Comparison of ENCODE assay signal across 9 mouse cellular contexts in the genomic region with DNA sequence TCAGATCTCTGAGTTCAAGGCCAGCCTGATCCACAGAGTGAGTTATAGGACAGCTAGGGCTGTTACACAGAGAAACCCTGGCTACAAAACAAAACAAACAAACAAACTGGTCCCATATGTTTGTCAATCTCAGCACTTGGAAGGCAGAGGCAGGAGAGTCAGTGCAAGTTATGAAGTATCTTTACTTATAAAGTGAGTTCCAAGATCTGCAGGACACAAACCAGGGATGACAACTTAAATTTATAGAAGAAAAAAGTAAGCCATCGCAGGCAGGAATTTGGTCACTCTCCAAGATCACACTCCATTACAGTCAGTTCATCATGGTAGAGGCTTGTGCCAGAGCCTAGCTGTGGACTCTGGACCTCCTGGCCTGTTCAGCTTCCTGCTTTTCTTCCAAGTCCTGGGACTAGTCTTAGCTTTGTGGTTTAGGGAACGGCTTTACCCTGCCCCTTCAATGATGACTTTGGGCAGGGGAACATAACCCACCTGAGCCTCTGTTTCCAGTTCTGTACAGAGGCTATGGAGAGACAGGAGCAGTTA. TPM values are rescaled to one million over a fixed set of nuclear protein-coding genes. Genes with fewer than 3 reads are reported as not detected.
DNase-seq lines count a peak whose midpoint lies in the region; ATAC-seq and TF ChIP-seq lines count a peak whose summit lies in the region.
"Had no signal": no experiment of that assay in that cellular context is flagged by ENCODE, and none has a peak within 500 bp of the region (broad histone marks: within the 10 kb centered on the region; RNA-seq: fewer than 3 reads in every experiment).

No protein-coding gene starts in this region.

- H3K9me3 ChIP-seq in heart, embryonic 12.5 days (replicated peaks): no peaks in the 10 kb centered on the region
- no peaks in the 10 kb centered on the region for H3K9me3 ChIP-seq in stomach, embryonic 16.5 days (replicated peaks; ENCODE audit: control insufficient read depth, low read length)
- no peaks in the 10 kb centered on the region for H3K9me3 ChIP-seq in stomach, postnatal 0 days (ENCODE audit: control insufficient read depth, low read length)
- no peaks in the 10 kb centered on the region for H3K9me3 ChIP-seq in limb, embryonic 12.5 days

- H3K27ac ChIP-seq in heart, embryonic 12.5 days (ENCODE audit: poor library complexity, severe bottlenecking): no peak overlapping the region
- H3K27ac ChIP-seq in stomach, embryonic 16.5 days (ENCODE audit: low read length): no peak overlapping the region
- no peak overlapping the region for H3K27ac ChIP-seq in stomach, postnatal 0 days (replicated peaks)
- H3K27ac ChIP-seq in limb, embryonic 12.5 days: no peak overlapping the region

- H3K4me2 ChIP-seq in heart, embryonic 12.5 days: peak overlapping the region; percentile 80; the same call in 1 of the 2 replicates
- no peak overlapping the region for H3K4me2 ChIP-seq in stomach, embryonic 16.5 days (ENCODE audit: low read depth, low read length)
- H3K4me2 ChIP-seq in stomach, postnatal 0 days (replicated peaks; ENCODE audit: low read depth): no peak overlapping the region; the same call in 1 of the 2 replicates
- H3K4me2 ChIP-seq in limb, embryonic 12.5 days: peak overlapping the region; percentile 0; the same call in 1 of the 2 replicates

- no peak overlapping the region; the same call in 1 of the 2 replicates for H3K9ac ChIP-seq in heart, embryonic 12.5 days
- peak overlapping the region; percentile 28; the same call in 1 of the 2 replicates for H3K9ac ChIP-seq in stomach, embryonic 16.5 days (ENCODE audit: low read length)
- no peak overlapping the region for H3K9ac ChIP-seq in stomach, postnatal 0 days (ENCODE audit: low read length)
- 0 out of 2 replicates have a peak overlapping the region, but pooled peaks have one; percentile 5 for H3K9ac ChIP-seq in limb, embryonic 12.5 days (replicated peaks)

- ATAC-seq in heart, embryonic 12.5 days (ENCODE audit: insufficient number of reproducible peaks, low FRiP score): no peak
- ATAC-seq in stomach, embryonic 16.5 days (ENCODE audit: insufficient read depth, low FRiP score): no peak
- ATAC-seq in stomach, postnatal 0 days (ENCODE audit: low FRiP score, low TSS enrichment): no peak
- no peak for ATAC-seq in limb, embryonic 12.5 days (ENCODE audit: insufficient number of reproducible peaks, insufficient read depth, low FRiP score, low TSS enrichment, low read depth)

- TF ChIP-seq EP300 in stomach, postnatal 0 days (optimal IDR thresholded peaks at IDR 0.05): no peak

- WGBS in heart, embryonic 12.5 days: 92% methylated on average over 2 of the region's 2 CpGs
- WGBS in stomach, embryonic 16.5 days: 91% methylated on average over 2 of the region's 2 CpGs
- 75% methylated on average over 2 of the region's 2 CpGs for WGBS in stomach, postnatal 0 days
- 93% methylated on average over 2 of the region's 2 CpGs for WGBS in limb, embryonic 12.5 days

- intact Hi-C loops in heart, postnatal 36 days (cut with DNase I): no loop called here

- no peak for DNase-seq in heart, postnatal 36 days
- no peak for DNase-seq in stomach, postnatal 0 days (ENCODE audit: low spot score)
- DNase-seq in left cerebral cortex, adult 18-20 months (ENCODE audit: low spot score in 2 of 2): no peak
- DNase-seq in Muller cell, postnatal 12 days (ENCODE audit: inconsistent ontology term): no peak
- DNase-seq in gastrocnemius, adult 8-10 months (ENCODE audit: low spot score in 2 of 2): no peak
- DNase-seq: cerebellum, postnatal 14 days had no signal

- H3K4me1 ChIP-seq in heart, embryonic 12.5 days (replicated peaks): peaks cover 31% of the 10 kb centered on the region
- H3K4me1 ChIP-seq in stomach, embryonic 16.5 days (ENCODE audit: control insufficient read depth, insufficient read depth, low read length): peaks cover 12% of the 10 kb centered on the region
- peaks cover 6% of the 10 kb centered on the region for H3K4me1 ChIP-seq in stomach, postnatal 0 days (replicated peaks; ENCODE audit: control insufficient read depth, insufficient read depth)
- peaks cover 15% of the 10 kb centered on the region for H3K4me1 ChIP-seq in limb, embryonic 12.5 days (replicated peaks)

- H3K4me3 ChIP-seq in heart, embryonic 12.5 days: peak overlapping the region; percentile 63; the same call in 1 of the 2 replicates
- no peak overlapping the region for H3K4me3 ChIP-seq in stomach, embryonic 16.5 days (replicated peaks; ENCODE audit: low read length)
- H3K4me3 ChIP-seq in stomach, postnatal 0 days (ENCODE audit: low read depth, low read length): no peak overlapping the region
- no peak overlapping the region for H3K4me3 ChIP-seq in limb, embryonic 12.5 days (replicated peaks)

- H3K36me3 ChIP-seq in heart, embryonic 12.5 days: peaks cover 27% of the 10 kb centered on the region
- H3K36me3 ChIP-seq in stomach, embryonic 16.5 days (ENCODE audit: control insufficient read depth, insufficient read depth, low read length): no peaks in the 10 kb centered on the region
- peaks cover under 1% of the 10 kb centered on the region; the same call in 1 of the 2 replicates for H3K36me3 ChIP-seq in stomach, postnatal 0 days (ENCODE audit: control insufficient read depth, insufficient read depth, low read length)
- peaks cover 34% of the 10 kb centered on the region for H3K36me3 ChIP-seq in limb, embryonic 12.5 days

- H3K27me3 ChIP-seq in heart, embryonic 12.5 days (replicated peaks): no peaks in the 10 kb centered on the region
- no peaks in the 10 kb centered on the region for H3K27me3 ChIP-seq in stomach, embryonic 16.5 days (ENCODE audit: control insufficient read depth, insufficient read depth, low read length)
- H3K27me3 ChIP-seq in stomach, postnatal 0 days (ENCODE audit: control insufficient read depth, insufficient read depth, low read length): no peaks in the 10 kb centered on the region
- H3K27me3 ChIP-seq in limb, embryonic 12.5 days: no peaks in the 10 kb centered on the region

- TF ChIP-seq CTCF in stomach, postnatal 0 days (IDR thresholded peaks at IDR 0.05; ENCODE audit: low read depth): no peak

RNA-seq across cellular contexts. Expression of gene Opa3, which starts 2.0 kb away (rescaled TPM):
- 37.0 and 38.4 TPM in 2 replicates for polyA plus RNA-seq in heart, embryonic 12.5 days (2016; fragmentation: Nextera tagmentation; extraction: Ambion mirVana)
- total RNA-seq in heart, postnatal 36 days (2021): 10 to 100 TPM; 53.9 to 62.9 TPM
- polyA plus RNA-seq in stomach, embryonic 16.5 days (2015; fragmentation: Nextera tagmentation; extraction: Ambion mirVana): 33.0 and 34.5 TPM in 2 replicates
- 20.3 and 20.7 TPM in 2 replicates for polyA plus RNA-seq in stomach, postnatal 0 days (2015; fragmentation: Nextera tagmentation; extraction: Ambion mirVana)
- 38.7 and 39.5 TPM in 2 replicates for polyA plus RNA-seq in limb, embryonic 12.5 days (2016; fragmentation: Nextera tagmentation; extraction: Ambion mirVana)
- 10 to 100 TPM; 47.3 to 47.6 TPM for total RNA-seq in left cerebral cortex, adult 18-20 months (2021)
- 10 to 100 TPM; 36.1 to 52.8 (median 43.3) TPM for total RNA-seq in gastrocnemius, adult 8-10 months (2022)

RNA-seq across cellular contexts. Expression of gene Gpr4, which starts 17.8 kb away (rescaled TPM):
- polyA plus RNA-seq in heart, embryonic 12.5 days (2016; fragmentation: Nextera tagmentation; extraction: Ambion mirVana): 0.97 and 1.1 TPM in 2 replicates
- 10 to 100 TPM in 1 of 2 experiments, 1 to 10 TPM in 1; 7.9 to 10.6 TPM for total RNA-seq in heart, postnatal 36 days (2021)
- 1.4 and 1.7 TPM in 2 replicates for polyA plus RNA-seq in stomach, embryonic 16.5 days (2015; fragmentation: Nextera tagmentation; extraction: Ambion mirVana)
- 0.85 and 1.3 TPM in 2 replicates for polyA plus RNA-seq in stomach, postnatal 0 days (2015; fragmentation: Nextera tagmentation; extraction: Ambion mirVana)
- polyA plus RNA-seq in limb, embryonic 12.5 days (2016; fragmentation: Nextera tagmentation; extraction: Ambion mirVana): 4.4 and 5.7 TPM in 2 replicates
- 1 to 10 TPM; 2.5 to 3.6 TPM for total RNA-seq in left cerebral cortex, adult 18-20 months (2021)
- total RNA-seq in gastrocnemius, adult 8-10 months (2022): 1 to 10 TPM in 3 of 4 experiments, under 1 TPM in 1; 0.72 to 1.7 (median 1.2) TPM

RNA-seq across cellular contexts. Expression of gene Vasp, which starts 41.5 kb away (rescaled TPM):
- polyA plus RNA-seq in heart, embryonic 12.5 days (2016; fragmentation: Nextera tagmentation; extraction: Ambion mirVana): 93.7 and 99.0 TPM in 2 replicates
- 10 to 100 TPM; 32.6 to 36.1 TPM for total RNA-seq in heart, postnatal 36 days (2021)
- 77.8 and 85.6 TPM in 2 replicates for polyA plus RNA-seq in stomach, embryonic 16.5 days (2015; fragmentation: Nextera tagmentation; extraction: Ambion mirVana)
- polyA plus RNA-seq in stomach, postnatal 0 days (2015; fragmentation: Nextera tagmentation; extraction: Ambion mirVana): 108 and 120 TPM in 2 replicates
- polyA plus RNA-seq in limb, embryonic 12.5 days (2016; fragmentation: Nextera tagmentation; extraction: Ambion mirVana): 66.4 and 68.8 TPM in 2 replicates
- 10 to 100 TPM; 13.6 to 15.1 TPM for total RNA-seq in left cerebral cortex, adult 18-20 months (2021)
- 10 to 100 TPM in 3 of 4 experiments, 1 to 10 TPM in 1; 7.1 to 19.7 (median 15.0) TPM for total RNA-seq in gastrocnemius, adult 8-10 months (2022)

RNA-seq across cellular contexts. Expression of gene Ppm1n, which starts 49.8 kb away (rescaled TPM):
- not detected in 2 replicates for polyA plus RNA-seq in heart, embryonic 12.5 days (2016; fragmentation: Nextera tagmentation; extraction: Ambion mirVana)
- not detected for total RNA-seq in heart, postnatal 36 days (2021)
- 0.17 TPM in 1 of 2 replicates, not detected in the other for polyA plus RNA-seq in stomach, embryonic 16.5 days (2015; fragmentation: Nextera tagmentation; extraction: Ambion mirVana)
- 0.17 and 0.21 TPM in 2 replicates for polyA plus RNA-seq in stomach, postnatal 0 days (2015; fragmentation: Nextera tagmentation; extraction: Ambion mirVana)
- not detected in 2 replicates for polyA plus RNA-seq in limb, embryonic 12.5 days (2016; fragmentation: Nextera tagmentation; extraction: Ambion mirVana)
- total RNA-seq in left cerebral cortex, adult 18-20 months (2021): not detected
- under 1 TPM in 2 of 4 experiments, not detected in 2; 0.40 to 0.80 TPM for total RNA-seq in gastrocnemius, adult 8-10 months (2022)

RNA-seq across cellular contexts. Expression of gene Rtn2, which starts 52.3 kb away (rescaled TPM):
- polyA plus RNA-seq in heart, embryonic 12.5 days (2016; fragmentation: Nextera tagmentation; extraction: Ambion mirVana): 23.6 and 26.7 TPM in 2 replicates
- total RNA-seq in heart, postnatal 36 days (2021): 100 to 1,000 TPM; 137 to 148 TPM
- 14.8 and 21.7 TPM in 2 replicates for polyA plus RNA-seq in stomach, embryonic 16.5 days (2015; fragmentation: Nextera tagmentation; extraction: Ambion mirVana)
- 10.1 and 12.1 TPM in 2 replicates for polyA plus RNA-seq in stomach, postnatal 0 days (2015; fragmentation: Nextera tagmentation; extraction: Ambion mirVana)
- polyA plus RNA-seq in limb, embryonic 12.5 days (2016; fragmentation: Nextera tagmentation; extraction: Ambion mirVana): 12.4 and 12.8 TPM in 2 replicates
- total RNA-seq in left cerebral cortex, adult 18-20 months (2021): 100 to 1,000 TPM; 128 to 129 TPM
- 1,000 to 10,000 TPM; 1,093 to 1,223 (median 1,133) TPM for total RNA-seq in gastrocnemius, adult 8-10 months (2022)

Comparison
In these comparisons a context has a peak if more than half of its experiments do, and no peak if none do; other contexts are left out.
1. H3K9ac ChIP-seq: peak in stomach, embryonic 16.5 days (single experiment) and limb, embryonic 12.5 days (single experiment); none in heart, embryonic 12.5 days (single experiment) and stomach, postnatal 0 days (single experiment).
2. H3K4me2 ChIP-seq: peak in heart, embryonic 12.5 days (single experiment) and limb, embryonic 12.5 days (single experiment); none in stomach, embryonic 16.5 days (single experiment) and stomach, postnatal 0 days (single experiment).